ENCODE assay signal across 8 mouse cellular contexts in the genomic region with DNA sequence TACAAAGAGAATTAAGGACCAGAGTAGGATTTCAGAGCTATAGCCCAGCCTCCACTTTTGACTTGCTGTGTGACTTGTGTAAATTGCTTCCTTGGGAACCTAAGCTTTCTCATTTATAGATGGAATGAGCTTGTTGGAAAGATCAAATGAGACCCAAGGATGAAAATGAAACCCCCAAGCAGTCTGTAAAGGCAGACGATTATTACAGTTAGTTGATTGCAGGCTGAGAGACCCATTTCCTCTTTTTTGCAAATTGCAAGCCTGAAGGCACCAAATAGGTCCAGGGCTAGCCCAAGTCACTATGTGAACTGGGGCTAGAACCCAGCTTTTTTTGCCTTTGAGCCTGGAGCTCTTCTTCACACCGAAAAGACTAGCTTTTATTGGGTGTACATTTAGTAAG. TPM values are rescaled to one million over a fixed set of nuclear protein-coding genes. Genes with fewer than 3 reads are reported as not detected.
DNase-seq lines count a peak whose midpoint lies in the region; ATAC-seq and TF ChIP-seq lines count a peak whose summit lies in the region.

No protein-coding gene starts in this region.

- no peaks in the 10 kb centered on the region for H3K36me3 ChIP-seq in kidney, postnatal 0 days (ENCODE audit: insufficient read depth, low read length)
- no peaks in the 10 kb centered on the region for H3K36me3 ChIP-seq in embryonic facial prominence, embryonic 13.5 days
- no peaks in the 10 kb centered on the region for H3K36me3 ChIP-seq in intestine, embryonic 16.5 days (ENCODE audit: control insufficient read depth, insufficient read depth, low read length)
- no peaks in the 10 kb centered on the region for H3K36me3 ChIP-seq in midbrain, embryonic 16.5 days (ENCODE audit: control insufficient read depth, insufficient read depth, low read length)

- no peaks in the 10 kb centered on the region for H3K27me3 ChIP-seq in kidney, postnatal 0 days (ENCODE audit: insufficient read depth, low read length)
- no peaks in the 10 kb centered on the region for H3K27me3 ChIP-seq in embryonic facial prominence, embryonic 13.5 days
- no peaks in the 10 kb centered on the region for H3K27me3 ChIP-seq in intestine, embryonic 16.5 days (replicated peaks; ENCODE audit: control insufficient read depth, insufficient read depth, low read length)
- no peaks in the 10 kb centered on the region for H3K27me3 ChIP-seq in midbrain, embryonic 16.5 days (ENCODE audit: control insufficient read depth, insufficient read depth, low read depth, low read length)

- 0 out of 2 replicates have a peak overlapping the region, but pooled peaks have one; percentile 97 for H3K27ac ChIP-seq in kidney, postnatal 0 days
- peak overlapping the region; percentile 94; the same call in 1 of the 2 replicates for H3K27ac ChIP-seq in embryonic facial prominence, embryonic 13.5 days
- no peak overlapping the region for H3K27ac ChIP-seq in intestine, embryonic 16.5 days (ENCODE audit: low read length)
- peak overlapping the region; percentile 91 for H3K27ac ChIP-seq in midbrain, embryonic 16.5 days (ENCODE audit: low read length)

- H3K4me1 ChIP-seq in kidney, postnatal 0 days (replicated peaks; ENCODE audit: insufficient read depth, low read length) = 0 out of 2 replicates have a peak, but pooled peaks cover 6% of the 10 kb centered on the region
- H3K4me1 ChIP-seq in embryonic facial prominence, embryonic 13.5 days = 0 out of 2 replicates have a peak, but pooled peaks cover 4% of the 10 kb centered on the region
- H3K4me1 ChIP-seq in intestine, embryonic 16.5 days (ENCODE audit: control insufficient read depth, insufficient read depth, low read length) = peaks cover 6% of the 10 kb centered on the region
- peaks cover 9% of the 10 kb centered on the region; the same call in 1 of the 2 replicates for H3K4me1 ChIP-seq in midbrain, embryonic 16.5 days (ENCODE audit: control insufficient read depth, insufficient read depth, low read length)

- H3K4me3 ChIP-seq in kidney, postnatal 0 days (replicated peaks; ENCODE audit: low read depth, low read length) = peak overlapping the region; percentile 53
- peak overlapping the region; percentile 72 for H3K4me3 ChIP-seq in embryonic facial prominence, embryonic 13.5 days
- H3K4me3 ChIP-seq in intestine, embryonic 16.5 days (ENCODE audit: low read length) = 0 out of 2 replicates have a peak overlapping the region, but pooled peaks have one; percentile 69
- H3K4me3 ChIP-seq in midbrain, embryonic 16.5 days (ENCODE audit: low read depth, low read length) = peak overlapping the region; percentile 73

- no peak for ATAC-seq in kidney, postnatal 0 days (replicated peaks; ENCODE audit: low FRiP score, low read depth)
- ATAC-seq in embryonic facial prominence, embryonic 13.5 days (ENCODE audit: insufficient number of reproducible peaks, insufficient read depth, low FRiP score, low TSS enrichment, low read depth) = no peak
- ATAC-seq in intestine, embryonic 16.5 days = no peak
- no peak; the same call in 1 of the 2 replicates for ATAC-seq in midbrain, embryonic 16.5 days

- 30% methylated on average over 2 of the region's 2 CpGs for WGBS in kidney, postnatal 0 days
- WGBS in embryonic facial prominence, embryonic 13.5 days = 27% methylated on average over 2 of the region's 2 CpGs
- 28% methylated on average over 2 of the region's 2 CpGs for WGBS in intestine, embryonic 16.5 days
- 39% methylated on average over 2 of the region's 2 CpGs for WGBS in midbrain, embryonic 16.5 days

- no peaks in the 10 kb centered on the region for H3K9me3 ChIP-seq in kidney, postnatal 0 days (replicated peaks; ENCODE audit: low read length)
- no peaks in the 10 kb centered on the region for H3K9me3 ChIP-seq in embryonic facial prominence, embryonic 13.5 days
- H3K9me3 ChIP-seq in intestine, embryonic 16.5 days (ENCODE audit: control insufficient read depth, low read length) = no peaks in the 10 kb centered on the region
- no peaks in the 10 kb centered on the region for H3K9me3 ChIP-seq in midbrain, embryonic 16.5 days (replicated peaks; ENCODE audit: control insufficient read depth, low read length, poor library complexity, severe bottlenecking)

- H3K9ac ChIP-seq in kidney, postnatal 0 days (ENCODE audit: low read depth, low read length) = 0 out of 2 replicates have a peak overlapping the region, but pooled peaks have one; percentile 69
- H3K9ac ChIP-seq in embryonic facial prominence, embryonic 13.5 days = 0 out of 2 replicates have a peak overlapping the region, but pooled peaks have one; percentile 78
- peak overlapping the region; percentile 84; the same call in 1 of the 2 replicates for H3K9ac ChIP-seq in intestine, embryonic 16.5 days (ENCODE audit: low read depth, low read length)
- H3K9ac ChIP-seq in midbrain, embryonic 16.5 days (ENCODE audit: low read depth, low read length) = no peak overlapping the region

- no peak for TF ChIP-seq CTCF in kidney, postnatal 0 days (IDR thresholded peaks at IDR 0.05; ENCODE audit: low read depth)

- H3K4me2 ChIP-seq in kidney, postnatal 0 days (ENCODE audit: low read length) = peak overlapping the region; percentile 57
- H3K4me2 ChIP-seq in embryonic facial prominence, embryonic 13.5 days = peak overlapping the region; percentile 61
- peak overlapping the region; percentile 47 for H3K4me2 ChIP-seq in intestine, embryonic 16.5 days (ENCODE audit: low read depth, low read length)
- H3K4me2 ChIP-seq in midbrain, embryonic 16.5 days (ENCODE audit: low read length) = peak overlapping the region; percentile 63

- no peak for DNase-seq in kidney, postnatal 0 days (ENCODE audit: low spot score)
- no peak for DNase-seq in kidney, postnatal 36 days
- DNase-seq in embryo, embryonic 11 days = no peak
- no peak for DNase-seq in kidney, postnatal 14 days
- DNase-seq in right cerebral cortex, postnatal 36 days (ENCODE audit: low spot score in 2 of 2) = no peak

RNA-seq across cellular contexts. Expression of gene Stard10, which starts 5.8 kb away (rescaled TPM):
- polyA plus RNA-seq in kidney, postnatal 0 days (2015; fragmentation: Nextera tagmentation; extraction: Ambion mirVana) = 74.1 and 74.6 TPM in 2 replicates
- 22.7 and 26.3 TPM in 2 replicates for polyA plus RNA-seq in embryonic facial prominence, embryonic 13.5 days (2015; fragmentation: Nextera tagmentation; extraction: Ambion mirVana)
- polyA plus RNA-seq in intestine, embryonic 16.5 days (2015; fragmentation: Nextera tagmentation; extraction: Ambion mirVana) = 101 and 106 TPM in 2 replicates
- polyA plus RNA-seq in midbrain, embryonic 16.5 days (2015; fragmentation: Nextera tagmentation; extraction: Ambion mirVana) = 6.7 and 8.3 TPM in 2 replicates

RNA-seq across cellular contexts. Expression of gene Atg16l2, which starts 9.0 kb away (rescaled TPM):
- polyA plus RNA-seq in kidney, postnatal 0 days (2015; fragmentation: Nextera tagmentation; extraction: Ambion mirVana) = 16.0 and 17.0 TPM in 2 replicates
- polyA plus RNA-seq in embryonic facial prominence, embryonic 13.5 days (2015; fragmentation: Nextera tagmentation; extraction: Ambion mirVana) = 15.7 and 17.9 TPM in 2 replicates
- 13.4 and 17.3 TPM in 2 replicates for polyA plus RNA-seq in intestine, embryonic 16.5 days (2015; fragmentation: Nextera tagmentation; extraction: Ambion mirVana)
- 29.3 and 36.3 TPM in 2 replicates for polyA plus RNA-seq in midbrain, embryonic 16.5 days (2015; fragmentation: Nextera tagmentation; extraction: Ambion mirVana)

RNA-seq across cellular contexts. Expression of gene Arap1, which starts 36.8 kb away (rescaled TPM):
- 65.8 and 70.4 TPM in 2 replicates for polyA plus RNA-seq in kidney, postnatal 0 days (2015; fragmentation: Nextera tagmentation; extraction: Ambion mirVana)
- 41.4 and 46.5 TPM in 2 replicates for polyA plus RNA-seq in embryonic facial prominence, embryonic 13.5 days (2015; fragmentation: Nextera tagmentation; extraction: Ambion mirVana)
- 60.9 and 61.8 TPM in 2 replicates for polyA plus RNA-seq in intestine, embryonic 16.5 days (2015; fragmentation: Nextera tagmentation; extraction: Ambion mirVana)
- polyA plus RNA-seq in midbrain, embryonic 16.5 days (2015; fragmentation: Nextera tagmentation; extraction: Ambion mirVana) = 8.8 and 11.4 TPM in 2 replicates
